Mouse (Mus musculus) embryonic stem cell, embryonic (primary cell): ENCODE data around the gene Pigt.

Experiments used
- CTCF ChIA-PET, 4 experiments: fragments of 300-600 bp in 2 of 4; fragments of 350-600 bp in 2 of 4; sonication (Branson Sonifier 250); formaldehyde crosslinking; loops; one replicate each; lab custom pipeline; 2022; ENCODE audit warnings: inconsistent platforms in 2 of 4; lab: Charles Lee
- POLR2A ChIA-PET, 4 experiments: fragments of 300-600 bp in 2 of 4; fragments of 350-600 bp in 2 of 4; sonication (Branson Sonifier 250); formaldehyde crosslinking; loops; one replicate each; lab custom pipeline; 2022; ENCODE audit warnings: antibody characterized with exemption in 4 of 4, inconsistent platforms in 1 of 4; lab: Charles Lee

The Pigt gene

GRCm38 (mm10) chr2:164521841-164522240 lies 24.5 kb downstream of the Pigt start:
- POLR2A ChIA-PET, result interaction anchor here (0.6 to 2.6 kb wide), 57 partner anchors 9 to 357 kb away, joined by 3 to 26 read pairs (median 4); partner anchors contain the start of genes Sdc4 (in 3 of the 4), Wfdc2 (in 3 of the 4), Gm20458 (in 1 of the 4) and Matn4 (in 1 of the 4)

GRCm38 (mm10) chr2:164522280-164522679 lies 25.0 kb downstream of the Pigt start:
- CTCF ChIA-PET, result interaction anchor here (0.6 to 3.2 kb wide), 27 partner anchors 9 to 344 kb away, joined by 3 to 24 read pairs (median 6); partner anchors contain the start of genes Gm20458 (in 2 of the 4), Slpi (in 1 of the 4), Sys1 (in 1 of the 4) and Wfdc10 (in 1 of the 4)
- POLR2A ChIA-PET, result interaction anchor here (0.7 to 2.6 kb wide), 42 partner anchors 8 to 356 kb away, joined by 3 to 26 read pairs (median 4); partner anchors contain the start of genes Wfdc2 (in 3 of the 4), Gm20458 (in 1 of the 4), Matn4 (in 1 of the 4) and Sdc4 (in 1 of the 4)

More at GRCm38 (mm10) chr2:164521841-164522240, 24.5 kb downstream of the Pigt start:
- CTCF ChIA-PET, result interaction anchor here (0.5 to 3.2 kb wide), 29 partner anchors 9 to 359 kb away, joined by 3 to 24 read pairs (median 6); partner anchors contain the start of genes Gm20458 (in 2 of the 4), Matn4 (in 1 of the 4), Slpi (in 1 of the 4) and Sys1 (in 1 of the 4)

DNA sequence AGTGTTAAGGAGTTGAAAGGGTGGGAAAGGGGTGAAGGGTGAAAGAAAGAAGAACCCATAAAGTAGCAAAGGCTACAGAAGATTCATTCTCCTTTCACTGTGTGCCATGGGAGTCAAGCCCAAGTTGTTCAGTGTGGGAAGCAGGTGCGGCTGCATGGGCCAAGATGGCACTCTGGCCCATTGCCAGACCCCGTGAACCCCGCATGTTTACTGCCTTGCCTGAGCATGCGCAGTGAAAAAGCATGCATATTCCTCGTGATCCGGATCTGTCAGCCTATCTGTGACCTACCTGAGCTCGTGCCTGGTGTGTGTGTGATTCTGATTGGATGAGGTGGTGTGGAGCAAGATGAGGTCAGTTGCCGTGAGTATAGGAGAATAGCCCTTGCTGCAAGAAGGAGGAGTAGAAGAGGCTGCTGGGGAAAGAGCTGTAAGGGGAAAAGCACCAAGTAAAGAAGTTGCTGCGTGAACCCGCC lies 26.0 kb downstream of the Pigt start:
- ChIA-PET POLR2A (no interaction called here), CTCF (interaction anchor here in 2 of 4 experiments (0.6 to 2.8 kb wide), 2 partner anchors 134 to 137 kb away, joined by 4 to 16 read pairs; partner anchors contain the start of gene Slpi (in 1 of the 2))

GRCm38 (mm10) chr2:164528557-164528956 lies 31.2 kb downstream of the Pigt start:
- ChIA-PET CTCF (no interaction called here), POLR2A (no interaction called here)

DNA sequence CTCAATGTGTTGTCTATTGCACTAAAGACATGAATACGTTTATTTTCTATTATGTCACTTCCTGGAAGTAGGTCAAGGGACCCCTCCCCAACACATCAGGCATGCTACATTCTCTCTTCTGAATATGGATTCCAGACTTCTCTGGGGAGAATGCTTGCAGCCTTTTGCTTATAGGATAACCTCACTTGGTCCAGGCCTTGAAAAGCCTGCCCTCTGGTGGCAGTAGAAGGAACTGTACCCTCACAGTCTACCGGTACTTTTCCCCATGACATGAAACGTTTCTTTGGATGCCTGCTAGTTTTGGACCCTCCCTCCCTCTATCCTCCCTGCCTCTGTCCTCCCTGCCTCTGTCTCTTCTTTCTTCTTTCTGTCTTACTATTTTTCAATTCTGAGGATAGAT lies 33.8 kb downstream of the Pigt start:
- POLR2A ChIA-PET, result interaction anchor here (0.6 to 3.1 kb wide), 17 partner anchors 9 to 1667 kb away, joined by 3 to 14 read pairs (median 3); partner anchors contain the start of genes Gm20458 (in 1 of the 4), Pigt (in 1 of the 4) and Sys1 (in 1 of the 4)
- CTCF ChIA-PET, result interaction anchor here (0.6 to 3.0 kb wide), 45 partner anchors 9 to 142 kb away, joined by 3 to 24 read pairs (median 5); partner anchors contain the start of genes Gm20458 (in 3 of the 4), Slpi (in 2 of the 4), Rbpjl (in 1 of the 4) and Wfdc10 (in 1 of the 4)

DNA sequence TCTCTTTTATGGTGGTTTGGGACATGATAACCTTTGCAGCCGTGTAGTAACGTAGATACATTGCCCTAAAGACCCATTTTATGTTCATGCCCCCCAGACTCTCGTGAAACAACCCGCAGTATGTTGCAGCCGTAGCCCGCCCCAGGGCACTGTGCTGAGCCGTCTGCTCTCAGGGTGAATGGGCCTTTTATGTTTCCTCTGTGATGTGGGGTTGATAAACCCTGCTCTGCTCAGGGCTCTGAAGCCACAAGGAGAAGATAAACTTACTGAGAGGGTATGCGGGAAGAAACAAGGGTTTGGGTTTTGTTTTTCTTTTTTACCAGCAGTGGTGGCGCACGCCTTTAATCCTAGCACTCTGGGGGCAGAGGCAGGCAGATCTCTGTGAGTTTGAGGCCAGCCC lies 37.0 kb downstream of the Pigt start:
- ChIA-PET POLR2A (interaction anchor here in 2 of 4 experiments (0.6 to 1.2 kb wide), 2 partner anchors 16 to 444 kb away, joined by 4 to 5 read pairs; no protein-coding TSS in a partner anchor), CTCF (interaction anchor here in 1 of 4 experiments (1.1 kb wide), 1 partner anchor 124 kb away, joined by 3 read pairs; no protein-coding TSS in a partner anchor)

- CTCF ChIA-PET, result interaction anchor here in 2 of 4 experiments (0.6 kb wide), 2 partner anchors 11 to 67 kb away, joined by 3 read pairs; no protein-coding TSS in a partner anchor
- POLR2A ChIA-PET, result interaction anchor here in 2 of 4 experiments (0.6 to 1.4 kb wide), 2 partner anchors 9 to 52 kb away, joined by 3 to 4 read pairs; no protein-coding TSS in a partner anchor
Measured at GRCm38 (mm10) chr2:164537003-164537402, 39.7 kb downstream of the Pigt start.

GRCm38 (mm10) chr2:164540652-164541427 lies 43.5 kb downstream of the Pigt start:
- ChIA-PET CTCF (interaction anchor here (0.6 to 2.0 kb wide), 8 partner anchors 9 to 427 kb away, joined by 3 to 10 read pairs (median 4); partner anchors contain the start of gene Slpi (in 1 of the 4)), POLR2A (interaction anchor here in 3 of 4 experiments (0.6 to 2.3 kb wide), 11 partner anchors 9 to 940 kb away, joined by 3 to 11 read pairs (median 3); no protein-coding TSS in a partner anchor)

- ChIA-PET POLR2A (interaction anchor here in 2 of 4 experiments (0.6 to 2.3 kb wide), 4 partner anchors 10 to 90 kb away, joined by 3 to 11 read pairs (median 3); no protein-coding TSS in a partner anchor), CTCF (interaction anchor here in 3 of 4 experiments (0.5 to 2.0 kb wide), 8 partner anchors 11 to 186 kb away, joined by 3 to 10 read pairs (median 4); partner anchors contain the start of gene Slpi (in 2 of the 3))
Measured at GRCm38 (mm10) chr2:164542132-164542531, 44.8 kb downstream of the Pigt start.

- POLR2A ChIA-PET, result interaction anchor here in 2 of 4 experiments (0.6 to 1.4 kb wide), 2 partner anchors 11 to 20 kb away, joined by 3 read pairs; no protein-coding TSS in a partner anchor
- CTCF ChIA-PET, result interaction anchor here in 3 of 4 experiments (0.6 to 1.8 kb wide), 5 partner anchors 11 to 183 kb away, joined by 3 to 6 read pairs (median 3); partner anchors contain the start of gene Slpi (in 2 of the 3)
Measured at GRCm38 (mm10) chr2:164542598-164542997, 45.3 kb downstream of the Pigt start.

DNA sequence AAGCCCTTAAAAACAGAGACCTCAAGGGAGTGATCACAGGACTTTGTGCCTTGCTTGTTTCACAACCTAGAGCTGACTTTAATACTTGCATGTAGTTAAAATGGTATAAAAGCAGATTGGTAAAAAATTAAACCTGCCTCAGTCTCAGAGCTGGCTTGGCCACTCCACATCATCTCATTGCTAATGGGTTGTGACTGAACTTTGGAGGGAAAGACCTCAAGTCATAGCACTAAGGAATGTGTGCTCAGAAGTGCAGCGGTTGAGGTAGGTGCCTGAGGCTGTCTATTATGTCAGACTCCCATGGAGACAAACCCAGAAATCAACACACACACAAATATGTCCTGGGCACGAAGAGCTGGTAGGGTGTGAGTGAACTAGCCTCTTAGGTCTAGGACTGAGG lies 46.4 kb downstream of the Pigt start:
- POLR2A ChIA-PET, result interaction anchor here in 1 of 4 experiments (0.8 to 2.1 kb wide), 5 partner anchors 12 to 151 kb away, joined by 3 to 7 read pairs (median 5); partner anchors contain the start of gene Wfdc9

GRCm38 (mm10) chr2:164544454-164545097 lies 47.3 kb downstream of the Pigt start:
- CTCF ChIA-PET, result interaction anchor here in 1 of 4 experiments (1.1 kb wide), 1 partner anchor 144 kb away, joined by 3 read pairs; no protein-coding TSS in a partner anchor

More for the DNA sequence above, 46.4 kb downstream of the Pigt start:
- CTCF ChIA-PET, result interaction anchor here in 2 of 4 experiments (1.1 to 1.7 kb wide), 2 partner anchors 12 to 143 kb away, joined by 3 to 6 read pairs; no protein-coding TSS in a partner anchor

GRCm38 (mm10) chr2:164549338-164549737 lies 52.0 kb downstream of the Pigt start:
- CTCF ChIA-PET, result interaction anchor here in 1 of 4 experiments (0.5 kb wide), 1 partner anchor 13 kb away, joined by 16 read pairs; no protein-coding TSS in a partner anchor
- POLR2A ChIA-PET, result interaction anchor here (0.7 to 4.3 kb wide), 10 partner anchors 9 to 126 kb away, joined by 3 to 15 read pairs (median 4); partner anchors contain the start of genes Pigt (in 1 of the 4) and Wfdc2 (in 1 of the 4)

More at GRCm38 (mm10) chr2:164544454-164545097, 47.3 kb downstream of the Pigt start:
- POLR2A ChIA-PET, result interaction anchor here in 1 of 4 experiments (0.8 to 2.1 kb wide), 3 partner anchors 13 to 112 kb away, joined by 5 to 7 read pairs (median 5); partner anchors contain the start of gene Wfdc9

DNA sequence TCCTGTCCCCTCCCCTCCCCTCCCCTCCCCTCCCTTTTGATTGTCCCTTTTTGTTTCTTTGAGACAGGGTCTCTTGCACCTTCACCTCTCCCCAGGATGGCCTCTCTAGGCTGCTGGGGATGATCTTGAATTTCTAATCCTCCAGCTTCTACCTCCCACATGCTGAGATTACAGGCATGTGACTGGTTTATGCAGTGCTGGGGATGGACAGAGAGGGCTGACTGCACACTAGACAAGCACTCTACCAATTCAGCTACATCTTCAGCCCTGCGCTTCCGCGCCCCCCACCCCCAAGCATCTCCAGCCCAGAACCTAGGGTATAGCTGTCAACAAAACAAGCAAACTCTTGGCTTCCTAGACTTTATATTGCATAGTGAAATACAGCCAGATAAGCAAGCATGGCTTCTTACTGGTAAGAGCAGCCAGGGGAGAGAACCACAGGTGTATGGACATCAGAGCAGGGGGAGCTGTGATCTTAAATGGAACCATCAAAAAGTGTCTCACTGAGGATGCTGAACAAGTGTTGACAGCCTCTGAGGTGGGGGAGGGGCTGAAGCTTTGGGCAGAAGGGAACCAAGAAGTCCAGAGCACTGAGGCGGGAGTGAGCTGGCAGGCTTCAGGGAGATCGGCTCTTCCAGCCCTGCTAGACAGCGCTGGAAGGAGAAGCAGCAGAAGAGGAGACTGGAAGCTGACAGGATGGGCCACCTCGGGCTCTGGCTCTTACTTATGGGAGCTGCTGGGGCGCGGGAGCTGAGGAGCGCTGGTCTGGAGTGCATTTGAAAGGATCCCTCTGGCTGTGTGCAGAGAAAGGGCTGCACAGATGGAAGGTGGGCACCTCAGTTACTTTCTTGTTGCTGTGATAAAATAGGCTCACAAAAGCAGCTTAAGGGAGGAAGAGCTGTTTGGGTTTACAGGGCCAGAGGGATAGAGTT lies 52.9 kb downstream of the Pigt start:
- ChIA-PET POLR2A (interaction anchor here (0.6 to 4.3 kb wide), 17 partner anchors 8 to 152 kb away, joined by 3 to 15 read pairs (median 3); partner anchors contain the start of genes Wfdc2 (in 3 of the 4), Gm20458 (in 1 of the 4) and Pigt (in 1 of the 4)), CTCF (interaction anchor here (0.5 to 1.4 kb wide), 12 partner anchors 9 to 161 kb away, joined by 3 to 16 read pairs (median 4); partner anchors contain the start of gene Slpi (in 1 of the 4))

- POLR2A ChIA-PET, result interaction anchor here in 3 of 4 experiments (0.5 to 4.3 kb wide), 11 partner anchors 8 to 647 kb away, joined by 3 to 15 read pairs (median 3); partner anchors contain the start of genes Wfdc2 (in 2 of the 3), Gm20458 (in 1 of the 3) and Pigt (in 1 of the 3)
- CTCF ChIA-PET, result interaction anchor here in 3 of 4 experiments (0.6 to 1.4 kb wide), 4 partner anchors 20 to 143 kb away, joined by 3 to 7 read pairs (median 4); no protein-coding TSS in a partner anchor
Measured at GRCm38 (mm10) chr2:164550895-164551269, 53.6 kb downstream of the Pigt start.
